Mouse (Mus musculus): Measurements from ENCODE around the gene Asb7. TPM values are rescaled to one million over a fixed set of nuclear protein-coding genes. Genes with fewer than 3 reads are reported as not detected.

Gene Asb7
- polyA plus RNA-seq, 1 experiment, result 9.2 TPM

GRCm38 (mm10) chr7:66623436-66623835 lies 66.0 kb downstream of the Asb7 start:
- WGBS, result 83% methylated on average over 3 of the region's 3 CpGs
- DNase-seq, result no peak
- H3K27ac ChIP-seq (ENCODE audit: insufficient read depth, low read length), result no peak overlapping the region
- no peaks in the 10 kb centered on the region for H3K4me1 ChIP-seq (ENCODE audit: control insufficient read depth, insufficient read depth, low read length)
- TF ChIP-seq POLR2A (IDR thresholded peaks at IDR 0.05; ENCODE audit: borderline replicate concordance, insufficient read depth, low read length) (no peak), CTCF (IDR thresholded peaks at IDR 0.05; ENCODE audit: borderline replicate concordance, insufficient read depth, low read depth, low read length) (no peak)
- no peak overlapping the region for H3K4me3 ChIP-seq (replicated peaks; ENCODE audit: insufficient read depth, low read depth, low read length)
- H3K27me3 ChIP-seq (ENCODE audit: control insufficient read depth, insufficient read depth, low read length), result no peaks in the 10 kb centered on the region

- H3K4me1 ChIP-seq (ENCODE audit: control insufficient read depth, insufficient read depth, low read length), result no peaks in the 10 kb centered on the region
- H3K4me3 ChIP-seq (replicated peaks; ENCODE audit: insufficient read depth, low read depth, low read length), result no peak overlapping the region
- TF ChIP-seq CTCF (IDR thresholded peaks at IDR 0.05; ENCODE audit: borderline replicate concordance, insufficient read depth, low read depth, low read length) (no peak), POLR2A (IDR thresholded peaks at IDR 0.05; ENCODE audit: borderline replicate concordance, insufficient read depth, low read length) (no peak)
- DNase-seq, result no peak
- no peak overlapping the region for H3K27ac ChIP-seq (ENCODE audit: insufficient read depth, low read length)
- no peaks in the 10 kb centered on the region for H3K27me3 ChIP-seq (ENCODE audit: control insufficient read depth, insufficient read depth, low read length)
These were observed 87.5 kb downstream of the Asb7 start for GRCm38 (mm10) chr7:66601846-66602245.

GRCm38 (mm10) chr7:66600622-66601610 lies 88.5 kb downstream of the Asb7 start:
- no peaks in the 10 kb centered on the region for H3K4me1 ChIP-seq (ENCODE audit: control insufficient read depth, insufficient read depth, low read length)
- H3K27me3 ChIP-seq (ENCODE audit: control insufficient read depth, insufficient read depth, low read length), result no peaks in the 10 kb centered on the region
- no peak overlapping the region for H3K4me3 ChIP-seq (replicated peaks; ENCODE audit: insufficient read depth, low read depth, low read length)
- no peak overlapping the region for H3K27ac ChIP-seq (ENCODE audit: insufficient read depth, low read length)
- no peak for DNase-seq
- 85% methylated on average over 12 of the region's 12 CpGs for WGBS
- no peak for TF ChIP-seq CTCF (IDR thresholded peaks at IDR 0.05; ENCODE audit: borderline replicate concordance, insufficient read depth, low read depth, low read length)
- no peak for TF ChIP-seq POLR2A (IDR thresholded peaks at IDR 0.05; ENCODE audit: borderline replicate concordance, insufficient read depth, low read length)

DNA sequence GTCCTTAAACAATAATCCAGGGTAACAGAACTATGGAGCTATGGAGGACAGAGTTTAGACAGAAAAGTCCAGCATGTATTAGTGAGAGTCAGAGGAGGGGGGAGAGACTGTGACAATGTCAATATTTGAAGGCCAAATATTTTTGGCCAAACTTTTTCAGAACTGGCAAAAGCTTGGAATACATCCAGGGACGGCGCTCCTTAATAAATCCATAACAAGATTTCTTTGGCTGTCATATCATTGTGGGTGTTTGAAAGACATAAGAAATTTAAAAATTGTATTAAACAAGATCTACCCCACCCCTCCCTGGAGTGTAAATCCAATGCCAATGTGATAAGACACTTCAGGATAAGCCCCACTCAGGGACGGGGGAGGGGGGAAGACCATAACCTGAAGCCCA lies 89.3 kb downstream of the Asb7 start:
- no peak for DNase-seq
- 52% methylated on average over 3 of the region's 3 CpGs for WGBS
- no peak overlapping the region for H3K27ac ChIP-seq (ENCODE audit: insufficient read depth, low read length)
- no peaks in the 10 kb centered on the region for H3K4me1 ChIP-seq (ENCODE audit: control insufficient read depth, insufficient read depth, low read length)
- TF ChIP-seq CTCF (IDR thresholded peaks at IDR 0.05; ENCODE audit: borderline replicate concordance, insufficient read depth, low read depth, low read length), result no peak
- no peak for TF ChIP-seq POLR2A (IDR thresholded peaks at IDR 0.05; ENCODE audit: borderline replicate concordance, insufficient read depth, low read length)
- no peaks in the 10 kb centered on the region for H3K27me3 ChIP-seq (ENCODE audit: control insufficient read depth, insufficient read depth, low read length)
- no peak overlapping the region for H3K4me3 ChIP-seq (replicated peaks; ENCODE audit: insufficient read depth, low read depth, low read length)

GRCm38 (mm10) chr7:66597900-66598299 lies 91.5 kb downstream of the Asb7 start:
- no peak for DNase-seq
- 94% methylated on average over 3 of the region's 3 CpGs for WGBS
- no peak overlapping the region for H3K4me3 ChIP-seq (replicated peaks; ENCODE audit: insufficient read depth, low read depth, low read length)
- no peaks in the 10 kb centered on the region for H3K27me3 ChIP-seq (ENCODE audit: control insufficient read depth, insufficient read depth, low read length)
- no peak overlapping the region for H3K27ac ChIP-seq (ENCODE audit: insufficient read depth, low read length)
- H3K4me1 ChIP-seq (ENCODE audit: control insufficient read depth, insufficient read depth, low read length), result no peaks in the 10 kb centered on the region
- no peak for TF ChIP-seq POLR2A (IDR thresholded peaks at IDR 0.05; ENCODE audit: borderline replicate concordance, insufficient read depth, low read length)
- no peak for TF ChIP-seq CTCF (IDR thresholded peaks at IDR 0.05; ENCODE audit: borderline replicate concordance, insufficient read depth, low read depth, low read length)

Other genes starting within 250 kb of the Asb7 start
- gene Lins1, start 293 bp upstream of the Asb7 start, polyA plus RNA-seq (2012; rRNA removed), result 7.6 and 8.0 TPM in 2 replicates
- 0.20 and 0.21 TPM in 2 replicates for gene Cers3, start 53.9 kb upstream of the Asb7 start, polyA plus RNA-seq (2012; rRNA removed)
- 1.5 TPM in 2 replicates for gene Adamts17, start 150.1 kb upstream of the Asb7 start, polyA plus RNA-seq (2012; rRNA removed)

Measured in cerebellum, adult 2 months (tissue).